Mouse (Mus musculus) heart, embryonic 14.5 days (tissue): ENCODE results near the gene Gm9803. TPM values are rescaled to one million over a fixed set of nuclear protein-coding genes. Genes with fewer than 3 reads are reported as not detected.

Source experiments
- ATAC-seq: fragments of 200-750 bp; cut with Nextera tagmentation; 2 replicates; pipeline ENCODE4 v1.8.0; 2017; ENCODE audit warnings: low read depth, moderate TSS enrichment; ENCODE audit not compliant: insufficient number of reproducible peaks, insufficient read depth, low FRiP score
- H3K27ac ChIP-seq, 2 experiments: fragments of 200-500 bp in 1 of 2; fragments of 300-500 bp in 1 of 2; sonication (generic) in 1 of 2; replicated peaks in 1 of 2; 2 replicates each; pipeline ENCODE4 v1.5.1; 2012 to 2014; ENCODE audit warnings: low read depth in 2 of 2, low read length in 2 of 2, control low read depth in 1 of 2, mild to moderate bottlenecking in 1 of 2, mixed read lengths in 1 of 2; ENCODE audit not compliant: control insufficient read depth in 1 of 2, insufficient read depth in 1 of 2
- H3K27me3 ChIP-seq: fragments of 300-500 bp; sonication (generic); 2 replicates; pipeline ENCODE4 v1.6.1; 2014; ENCODE audit warnings: mild to moderate bottlenecking, low read length, control low read depth; ENCODE audit not compliant: control insufficient read depth, insufficient read depth
- H3K36me3 ChIP-seq: fragments of 300-500 bp; sonication (generic); 2 replicates; pipeline ENCODE4 v1.6.1; 2014; ENCODE audit warnings: mild to moderate bottlenecking, control low read depth, low read length, mixed read lengths; ENCODE audit not compliant: control insufficient read depth, insufficient read depth
- H3K4me1 ChIP-seq, 2 experiments: fragments of 200-500 bp in 1 of 2; fragments of 300-500 bp in 1 of 2; sonication (generic) in 1 of 2; 2 replicates each; pipeline ENCODE4 v1.6.1; 2012 to 2014; ENCODE audit warnings: low read length in 2 of 2, control low read depth in 1 of 2, mixed read lengths in 1 of 2; ENCODE audit not compliant: control insufficient read depth in 2 of 2, insufficient read depth in 2 of 2
- H3K4me2 ChIP-seq: fragments of 300-500 bp; sonication (generic); 2 replicates; pipeline ENCODE4 v1.6.1; 2014; ENCODE audit warnings: mild to moderate bottlenecking, low read length
- H3K4me3 ChIP-seq, 2 experiments: fragments of 200-500 bp in 1 of 2; fragments of 300-500 bp in 1 of 2; sonication (generic) in 1 of 2; 2 replicates each; pipeline ENCODE4 v1.5.1; 2012 to 2014; ENCODE audit warnings: low read length in 2 of 2, mild to moderate bottlenecking in 2 of 2, control low read depth in 1 of 2, low read depth in 1 of 2, moderate library complexity in 1 of 2; ENCODE audit not compliant: control insufficient read depth in 1 of 2, insufficient read depth in 1 of 2
- H3K9ac ChIP-seq: fragments of 300-500 bp; sonication (generic); 2 replicates; pipeline ENCODE4 v1.6.1; 2014; ENCODE audit warnings: mild to moderate bottlenecking, low read length
- H3K9me3 ChIP-seq: fragments of 300-500 bp; sonication (generic); 2 replicates; pipeline ENCODE4 v1.6.1; 2016; ENCODE audit warnings: low read length, control low read depth; ENCODE audit not compliant: control insufficient read depth
- WGBS: fragments of 180-500 bp; shearing (Covaris S2); extraction: QIAGEN DNeasy Blood & Tissue Kit; methylation state at CpG from one replicate; pipeline ENCODE4 v1.1.7; 2014; 5-methylcytosine and 5-hydroxymethylcytosine counted together
- polyA plus RNA-seq: library from polyadenylated mRNA; unstranded; fragments of >200 nt; fragmentation: Nextera tagmentation; extraction: Ambion mirVana; gene quantifications from 2 replicates; pipeline ENCODE4 v1.2.1, GENCODE M21; 2014

The Gm9803 gene
- polyA plus RNA-seq, 1 experiment from 2014 or later: 16.6 TPM

DNA sequence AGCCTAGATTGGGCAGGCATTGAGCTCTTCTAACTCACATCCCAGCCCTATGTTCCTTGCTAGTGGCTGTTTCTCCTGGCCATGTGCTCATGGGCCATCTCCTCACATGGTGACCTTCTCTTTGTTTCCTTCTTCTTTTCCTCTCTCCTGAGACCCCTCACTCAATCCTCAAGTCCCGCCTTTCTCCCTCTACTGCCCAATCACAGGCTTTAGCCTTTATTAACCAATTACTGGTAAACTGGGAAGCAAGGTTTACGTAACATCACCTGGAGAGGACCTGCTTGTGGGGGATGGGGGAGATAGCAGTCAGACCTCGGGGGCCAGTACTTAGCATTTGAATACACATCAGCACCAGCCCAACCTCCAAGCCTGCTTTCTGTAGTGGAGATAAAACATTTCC lies 27.5 kb downstream of the Gm9803 start:
- no peak overlapping the region for H3K4me2 ChIP-seq
- no peak overlapping the region for H3K4me3 ChIP-seq
- H3K27ac ChIP-seq: no peak overlapping the region
- no peak for ATAC-seq
- 14% methylated on average over 3 of the region's 3 CpGs for WGBS
- H3K27me3 ChIP-seq: no peaks in the 10 kb centered on the region
- H3K36me3 ChIP-seq: no peaks in the 10 kb centered on the region
- no peak overlapping the region for H3K9ac ChIP-seq
- no peaks in the 10 kb centered on the region for H3K9me3 ChIP-seq
- H3K4me1 ChIP-seq: no peaks in the 10 kb centered on the region

DNA sequence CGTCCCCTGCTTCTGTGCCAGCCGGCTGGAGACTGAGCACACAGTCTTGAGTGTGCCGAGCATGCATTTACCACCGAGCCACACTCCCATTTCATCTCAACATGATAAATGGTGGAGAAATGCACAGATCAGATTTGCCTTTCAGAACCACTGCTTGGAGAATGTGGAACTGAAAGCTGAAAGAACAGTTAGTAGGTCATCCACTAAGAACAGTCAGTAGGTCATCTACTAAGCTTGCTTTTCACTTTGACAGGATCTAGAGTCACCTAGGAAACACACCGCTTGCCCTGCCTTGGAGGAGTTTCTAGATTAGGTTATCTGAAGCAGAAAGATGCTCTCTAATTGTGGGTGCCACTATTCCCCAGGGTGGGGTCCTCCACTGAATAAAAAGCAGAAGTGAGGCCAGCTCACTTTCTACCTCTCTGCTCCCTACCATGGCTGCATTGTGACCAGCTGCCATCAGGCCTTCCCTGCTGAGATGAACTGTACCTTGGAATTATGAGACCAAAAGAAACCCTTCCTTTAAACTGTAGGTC lies 33.8 kb downstream of the Gm9803 start:
- Histone ChIP-seq H3K4me3 (no peak overlapping the region), H3K27ac (no peak overlapping the region), H3K27me3 (no peaks in the 10 kb centered on the region), H3K9me3 (no peaks in the 10 kb centered on the region), H3K36me3 (no peaks in the 10 kb centered on the region), H3K4me2 (no peak overlapping the region), H3K9ac (no peak overlapping the region), H3K4me1 (no peaks in the 10 kb centered on the region)
- 81% methylated on average over 5 of the region's 5 CpGs for WGBS
- no peak for ATAC-seq

DNA sequence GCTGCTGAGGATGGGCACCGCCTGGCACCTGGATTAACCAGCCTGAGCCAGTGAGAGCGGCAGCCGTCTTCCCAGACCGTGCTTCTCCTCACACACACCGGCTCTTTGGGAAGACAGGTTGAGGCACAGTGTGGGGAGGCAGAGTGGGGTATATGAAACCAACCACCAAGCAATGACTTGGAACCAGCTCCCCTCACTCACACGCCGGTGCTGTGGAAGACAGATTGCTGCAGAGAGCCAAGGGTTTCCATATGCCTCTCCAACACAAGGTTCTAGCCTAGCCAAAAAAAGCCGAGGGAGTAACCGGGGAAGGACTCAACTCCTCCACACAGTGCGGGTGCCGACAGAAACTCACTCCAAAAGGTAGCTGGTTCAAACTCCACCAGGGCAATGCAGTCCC lies 35.4 kb downstream of the Gm9803 start:
- H3K36me3 ChIP-seq: no peaks in the 10 kb centered on the region
- no peak overlapping the region for H3K4me3 ChIP-seq
- H3K27me3 ChIP-seq: no peaks in the 10 kb centered on the region
- H3K4me1 ChIP-seq: no peaks in the 10 kb centered on the region
- no peak overlapping the region for H3K27ac ChIP-seq
- no peaks in the 10 kb centered on the region for H3K9me3 ChIP-seq
- H3K4me2 ChIP-seq: no peak overlapping the region
- ATAC-seq: no peak
- 69% methylated on average over 11 of the region's 11 CpGs for WGBS
- no peak overlapping the region for H3K9ac ChIP-seq

DNA sequence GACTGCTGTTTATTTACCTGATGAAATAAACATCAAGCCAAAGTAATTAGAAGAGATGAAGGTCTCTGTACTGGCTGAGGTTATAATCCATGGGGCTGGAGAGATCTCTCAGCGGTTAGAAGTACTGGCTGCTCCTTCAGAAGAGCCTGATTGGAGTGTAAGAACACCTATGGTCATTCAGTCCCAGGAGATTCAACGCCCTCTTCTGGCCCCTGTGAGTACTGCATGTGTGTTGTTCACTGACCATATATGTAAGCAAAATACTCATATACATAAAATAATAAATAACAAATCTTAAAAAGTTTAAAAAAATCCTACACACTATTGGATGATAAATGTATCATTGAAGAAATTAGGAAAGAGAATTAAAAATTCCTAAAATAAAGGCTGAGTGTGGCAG lies 36.9 kb downstream of the Gm9803 start:
- ATAC-seq: no peak
- Histone ChIP-seq H3K27ac (no peak overlapping the region), H3K4me2 (no peak overlapping the region), H3K4me1 (no peaks in the 10 kb centered on the region), H3K9me3 (no peaks in the 10 kb centered on the region), H3K4me3 (no peak overlapping the region), H3K36me3 (no peaks in the 10 kb centered on the region), H3K9ac (no peak overlapping the region), H3K27me3 (no peaks in the 10 kb centered on the region)
- 40% methylated on average over 2 of the region's 2 CpGs for WGBS

DNA sequence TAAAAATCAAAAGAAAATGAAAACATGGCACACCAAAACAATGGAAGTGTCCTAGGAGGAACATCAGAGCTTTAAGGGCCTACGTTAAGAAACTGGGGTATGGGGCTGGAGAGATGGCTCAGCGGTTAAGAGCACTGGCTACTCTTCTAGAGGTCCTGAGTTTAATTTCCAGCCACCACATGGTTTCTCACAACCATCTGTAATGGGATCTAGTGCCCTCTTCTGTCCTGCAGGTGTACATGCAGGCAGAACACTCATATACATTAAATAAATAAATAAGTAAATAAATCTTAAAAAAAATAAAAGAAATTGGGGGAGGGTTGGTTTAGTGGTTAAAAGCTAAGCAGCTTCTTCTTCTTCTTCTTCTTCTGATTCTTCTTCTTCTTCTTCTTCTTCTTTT lies 37.4 kb downstream of the Gm9803 start:
- H3K27me3 ChIP-seq: no peaks in the 10 kb centered on the region
- no peaks in the 10 kb centered on the region for H3K9me3 ChIP-seq
- H3K27ac ChIP-seq: no peak overlapping the region
- no peak overlapping the region for H3K4me3 ChIP-seq
- no peak overlapping the region for H3K9ac ChIP-seq
- no peak for ATAC-seq
- H3K4me1 ChIP-seq: no peaks in the 10 kb centered on the region
- no peaks in the 10 kb centered on the region for H3K36me3 ChIP-seq
- WGBS: 86% methylated on average over 2 of the region's 2 CpGs
- no peak overlapping the region for H3K4me2 ChIP-seq

Other genes with a start within 250 kb of the Gm9803 start
- gene Bend3, start 45.3 kb upstream of the Gm9803 start, polyA plus RNA-seq: 4.6 and 5.6 TPM in 2 replicates
- 90.8 and 94.3 TPM in 2 replicates for gene 1700021F05Rik, start 16.9 kb downstream of the Gm9803 start, polyA plus RNA-seq
- gene Cd24a, start 54.2 kb downstream of the Gm9803 start, polyA plus RNA-seq: 80.4 and 81.2 TPM in 2 replicates